Mouse (Mus musculus) lung, embryonic 14.5 days (tissue): ENCODE data around the gene Mettl9. TPM values are rescaled to one million over a fixed set of nuclear protein-coding genes. Genes with fewer than 3 reads are reported as not detected.

Source experiments
- ATAC-seq: fragments of 200-750 bp; cut with Nextera tagmentation; 2 replicates; pipeline ENCODE4 v1.8.0; 2017; ENCODE audit warnings: mild to moderate bottlenecking, moderate TSS enrichment, moderate library complexity; ENCODE audit not compliant: insufficient read depth
- DNase-seq: peaks from one replicate; pipeline ENCODE4 v3.0.0-alpha.2; 2015
- H3K27ac ChIP-seq: fragments of 300-500 bp; sonication (generic); 2 replicates; pipeline ENCODE4 v1.5.1; 2014; ENCODE audit warnings: low read depth, mild to moderate bottlenecking, moderate library complexity
- H3K27me3 ChIP-seq: fragments of 300-500 bp; sonication (generic); 2 replicates; pipeline ENCODE4 v1.6.1; 2014; ENCODE audit warnings: low read length, control low read depth; ENCODE audit not compliant: insufficient read depth
- H3K36me3 ChIP-seq: fragments of 300-500 bp; sonication (generic); 2 replicates; pipeline ENCODE4 v1.6.1; 2014; ENCODE audit warnings: control low read depth; ENCODE audit not compliant: insufficient read depth
- H3K4me1 ChIP-seq: fragments of 300-500 bp; sonication (generic); 2 replicates; pipeline ENCODE4 v1.6.1; 2014; ENCODE audit warnings: antibody characterized with exemption, control low read depth; ENCODE audit not compliant: insufficient read depth
- H3K4me2 ChIP-seq: fragments of 300-500 bp; sonication (generic); 2 replicates; pipeline ENCODE4 v1.6.1; 2014; ENCODE audit warnings: mild to moderate bottlenecking
- H3K4me3 ChIP-seq: fragments of 300-500 bp; sonication (generic); 2 replicates; pipeline ENCODE4 v1.5.1; 2014; ENCODE audit warnings: low read depth, low read length
- H3K9ac ChIP-seq: fragments of 300-500 bp; sonication (generic); 2 replicates; pipeline ENCODE4 v1.6.1; 2014
- H3K9me3 ChIP-seq: fragments of 300-500 bp; sonication (generic); 2 replicates; pipeline ENCODE4 v1.6.1; 2016; ENCODE audit warnings: low read depth, low read length, control low read depth
- CTCF ChIP-seq: IDR thresholded peaks from 2 replicates; pipeline ENCODE4 v1.5.1; 2016; ENCODE audit warnings: antibody characterized with exemption, low read depth
- WGBS: fragments of 180-500 bp; shearing (Covaris S2); extraction: QIAGEN DNeasy Blood & Tissue Kit; methylation state at CpG from one replicate; pipeline ENCODE4 v1.1.7; 2014; 5-methylcytosine and 5-hydroxymethylcytosine counted together
- polyA plus RNA-seq: library from polyadenylated mRNA; unstranded; fragments of >200 nt; fragmentation: Nextera tagmentation; extraction: Ambion mirVana; gene quantifications from 2 replicates; pipeline ENCODE4 v1.2.1, GENCODE M21; 2014

Mettl9 gene
- polyA plus RNA-seq, 1 experiment from 2014 or later = 166 TPM

DNA sequence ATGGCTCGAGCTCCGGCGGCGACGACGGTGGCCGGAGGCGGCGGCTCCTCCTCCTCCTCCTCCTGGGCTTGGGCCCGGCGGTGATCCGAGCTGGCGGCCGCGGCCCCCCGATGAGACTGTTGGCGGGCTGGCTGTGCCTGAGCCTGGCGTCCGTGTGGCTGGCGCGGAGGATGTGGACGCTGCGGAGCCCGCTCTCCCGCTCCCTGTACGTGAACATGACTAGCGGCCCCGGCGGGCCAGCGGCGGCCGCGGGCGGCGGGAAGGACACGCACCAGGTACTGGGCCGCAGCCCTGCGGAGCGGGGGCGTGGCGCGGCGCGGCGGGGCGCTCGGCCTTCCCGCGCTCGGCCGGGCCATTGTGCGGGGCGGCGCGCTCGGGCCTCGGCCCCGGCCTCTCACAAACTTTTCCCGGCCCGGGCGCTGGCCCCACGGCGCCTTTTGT, 476 bp downstream of the Mettl9 start:
- H3K4me3 ChIP-seq = peak overlapping the region; percentile 96
- DNase-seq = peak; percentile 63
- under 1% methylated on average over 51 of the region's 63 CpGs for WGBS

DNA sequence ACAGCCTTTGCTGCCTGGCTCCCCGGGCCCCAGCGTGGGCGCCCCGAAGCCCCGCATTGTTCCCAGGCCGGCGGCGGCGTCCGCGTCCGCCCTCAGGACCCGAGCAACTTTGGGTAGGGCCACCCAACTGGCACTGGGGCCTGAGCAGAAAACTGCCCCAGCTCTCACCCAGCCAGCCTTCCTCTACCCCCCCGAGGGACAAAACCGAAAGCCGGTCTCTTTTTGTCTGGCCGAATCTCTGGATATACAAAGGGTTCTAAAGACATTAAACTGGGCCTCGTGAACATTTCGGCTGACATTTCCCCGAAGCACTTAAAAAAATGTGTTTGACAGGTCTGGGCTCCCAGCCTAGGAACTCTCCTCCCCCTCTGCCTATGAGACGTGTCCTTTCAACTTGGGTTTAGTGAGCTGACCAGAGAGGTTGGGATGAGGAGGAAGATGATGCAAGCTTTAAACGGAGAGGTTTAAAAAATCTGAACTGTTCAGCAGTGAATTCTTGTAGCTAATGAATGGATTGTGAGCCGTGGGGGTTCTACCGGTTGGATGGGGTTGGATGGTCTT, 996 bp downstream of the Mettl9 start:
- peak overlapping the region; percentile 96 for H3K4me3 ChIP-seq
- 0 out of 2 replicates have a peak, but pooled peaks cover 3% of the 10 kb centered on the region for H3K4me1 ChIP-seq
- DNase-seq (peak; percentile 77), ATAC-seq (peak; percentile 33)
- peak overlapping the region; percentile 97 for H3K27ac ChIP-seq
- WGBS = under 1% methylated on average over 24 of the region's 24 CpGs
- peak overlapping the region; percentile 99 for H3K9ac ChIP-seq
- H3K9me3 ChIP-seq = no peaks in the 10 kb centered on the region
- H3K4me2 ChIP-seq = peak overlapping the region; percentile 73
- H3K36me3 ChIP-seq = no peaks in the 10 kb centered on the region
- no peak for TF ChIP-seq CTCF
- no peaks in the 10 kb centered on the region for H3K27me3 ChIP-seq

More for the DNA sequence above, 476 bp downstream of the Mettl9 start:
- H3K4me1 ChIP-seq = 0 out of 2 replicates have a peak, but pooled peaks cover 3% of the 10 kb centered on the region
- H3K36me3 ChIP-seq = no peaks in the 10 kb centered on the region
- no peaks in the 10 kb centered on the region for H3K9me3 ChIP-seq
- H3K4me2 ChIP-seq = peak overlapping the region; percentile 73
- H3K27ac ChIP-seq = peak overlapping the region; percentile 97
- TF ChIP-seq CTCF = no peak
- peak overlapping the region; percentile 99 for H3K9ac ChIP-seq
- peak; percentile 81 for ATAC-seq
- H3K27me3 ChIP-seq = no peaks in the 10 kb centered on the region

DNA sequence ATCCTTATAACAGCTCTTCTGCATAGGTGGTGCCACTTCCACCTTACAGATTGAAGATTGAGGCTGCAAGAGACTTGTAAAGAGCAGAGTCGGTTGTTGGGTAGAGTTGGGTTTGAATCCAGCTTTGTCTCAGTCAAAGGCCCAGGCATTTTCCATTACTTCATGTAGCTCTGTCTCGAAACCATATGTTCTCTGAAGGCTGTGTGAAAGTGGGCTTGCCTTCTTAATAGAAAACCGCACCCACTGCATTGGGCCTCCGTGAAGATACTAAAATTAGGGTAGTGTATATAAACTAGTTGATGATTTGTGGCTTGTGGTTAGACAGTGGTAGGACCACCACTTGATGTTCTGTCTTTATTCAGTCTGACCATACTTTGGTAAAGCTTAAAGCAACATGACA, 6.3 kb downstream of the Mettl9 start:
- DNase-seq (no peak), ATAC-seq (no peak)
- peaks cover 5% of the 10 kb centered on the region; the same call in 1 of the 2 replicates for H3K4me1 ChIP-seq

DNA sequence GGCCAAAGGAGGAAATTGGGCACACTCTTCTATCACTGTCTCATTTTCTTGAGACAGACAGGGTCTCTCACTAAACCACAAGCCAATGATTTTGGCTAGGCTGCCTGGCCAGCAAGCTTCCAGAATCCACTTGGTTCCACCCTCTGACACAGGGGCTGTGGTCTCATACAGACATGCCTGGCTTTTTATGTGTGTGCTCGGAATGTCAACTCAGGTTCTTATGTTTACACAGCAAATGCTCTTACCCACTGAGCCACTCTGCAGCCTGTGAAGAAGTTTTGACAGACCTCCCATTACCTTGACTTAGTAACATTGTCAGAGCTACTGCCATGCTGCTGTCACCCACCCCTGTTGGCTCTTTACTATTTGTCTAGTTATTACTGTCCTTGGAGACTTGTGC, 7.7 kb downstream of the Mettl9 start:
- ATAC-seq (peak; percentile 79), DNase-seq (peak; percentile 31)
- Histone ChIP-seq H3K27ac (no peak overlapping the region), H3K9ac (no peak overlapping the region), H3K4me1 (peaks cover 3% of the 10 kb centered on the region; the same call in 1 of the 2 replicates), H3K27me3 (no peaks in the 10 kb centered on the region), H3K4me3 (no peak overlapping the region), H3K9me3 (no peaks in the 10 kb centered on the region), H3K36me3 (no peaks in the 10 kb centered on the region), H3K4me2 (no peak overlapping the region)
- TF ChIP-seq CTCF = no peak
- WGBS = 52% methylated on average over 1 of the region's 1 CpGs

More for the DNA sequence above, 6.3 kb downstream of the Mettl9 start:
- no peak overlapping the region for H3K27ac ChIP-seq
- no peaks in the 10 kb centered on the region for H3K9me3 ChIP-seq
- H3K36me3 ChIP-seq = no peaks in the 10 kb centered on the region
- no peak overlapping the region for H3K9ac ChIP-seq
- TF ChIP-seq CTCF = no peak
- H3K4me2 ChIP-seq = no peak overlapping the region
- WGBS = 84% methylated on average over 4 of the region's 4 CpGs
- H3K4me3 ChIP-seq = no peak overlapping the region
- H3K27me3 ChIP-seq = no peaks in the 10 kb centered on the region

DNA sequence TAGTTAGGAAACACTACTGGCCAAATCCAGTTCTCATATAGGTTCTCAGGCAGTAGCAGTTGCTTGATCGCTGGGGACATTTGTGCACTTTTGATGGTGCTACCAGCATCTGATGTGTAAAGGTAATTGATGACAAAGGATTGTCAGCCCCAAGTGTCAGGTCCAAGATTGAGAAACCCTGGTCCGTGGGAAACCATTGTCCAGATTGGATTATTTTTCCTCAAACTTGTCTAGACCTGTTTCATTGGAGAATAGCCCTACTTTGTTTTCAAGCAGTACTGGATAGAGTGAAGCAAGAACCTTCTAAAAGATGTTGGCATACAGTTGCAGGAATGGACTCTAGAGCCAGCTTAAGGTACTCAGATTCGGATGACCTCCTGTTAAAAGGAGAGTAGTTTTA, 8.8 kb downstream of the Mettl9 start:
- Histone ChIP-seq H3K27ac (no peak overlapping the region), H3K4me1 (peaks cover 3% of the 10 kb centered on the region; the same call in 1 of the 2 replicates), H3K4me2 (no peak overlapping the region), H3K9me3 (no peaks in the 10 kb centered on the region), H3K4me3 (no peak overlapping the region), H3K27me3 (no peaks in the 10 kb centered on the region), H3K36me3 (no peaks in the 10 kb centered on the region), H3K9ac (no peak overlapping the region)
- DNase-seq (no peak), ATAC-seq (no peak)
- WGBS = 94% methylated on average over 3 of the region's 3 CpGs
- no peak for TF ChIP-seq CTCF

DNA sequence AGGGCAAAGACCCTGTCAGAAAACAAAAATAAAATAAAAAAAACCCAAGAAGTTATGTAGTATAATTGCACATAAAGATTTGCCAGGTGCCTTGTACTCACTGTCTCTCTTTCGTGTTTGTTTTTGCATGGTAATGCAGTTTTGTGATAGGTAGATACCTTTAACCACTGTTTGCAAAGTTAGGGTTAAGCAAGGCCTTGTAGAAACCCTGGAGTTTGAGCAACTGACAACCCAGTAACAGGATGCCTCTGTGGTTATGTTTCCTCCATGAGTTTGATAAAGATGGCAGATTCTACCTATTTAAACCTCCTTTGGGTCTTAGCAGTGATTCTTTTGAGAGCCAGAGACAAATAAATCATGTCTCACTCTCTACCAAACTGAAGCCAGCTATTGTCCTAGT, 9.3 kb downstream of the Mettl9 start:
- H3K9ac ChIP-seq = no peak overlapping the region
- WGBS = 95% methylated on average over 1 of the region's 1 CpGs
- H3K27ac ChIP-seq = no peak overlapping the region
- TF ChIP-seq CTCF = no peak
- peaks cover 3% of the 10 kb centered on the region; the same call in 1 of the 2 replicates for H3K4me1 ChIP-seq
- no peak for ATAC-seq
- no peak overlapping the region for H3K4me2 ChIP-seq
- H3K36me3 ChIP-seq = 0 out of 2 replicates have a peak, but pooled peaks cover 3% of the 10 kb centered on the region
- H3K27me3 ChIP-seq = no peaks in the 10 kb centered on the region
- no peak for DNase-seq
- H3K9me3 ChIP-seq = no peaks in the 10 kb centered on the region
- no peak overlapping the region for H3K4me3 ChIP-seq

DNA sequence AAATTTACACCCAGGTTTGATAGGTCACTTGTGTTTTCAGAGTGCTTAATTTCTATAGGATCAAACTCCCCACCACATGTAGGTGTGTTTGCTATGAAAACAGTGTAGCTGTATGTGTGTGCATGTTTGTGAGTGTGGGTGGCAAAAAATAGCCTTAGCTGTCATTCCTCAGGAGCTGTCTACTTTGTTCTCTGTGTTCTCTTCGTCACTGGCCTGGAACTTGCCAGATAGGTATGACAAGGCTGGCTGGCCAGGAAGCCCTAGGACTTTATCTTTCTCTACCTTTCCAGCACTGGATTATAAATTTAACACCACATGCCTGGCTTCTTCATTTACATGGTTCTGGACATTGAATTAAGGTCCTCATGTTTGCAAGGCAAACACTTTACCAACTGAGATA, 10.0 kb downstream of the Mettl9 start:
- no peak for ATAC-seq
- H3K27me3 ChIP-seq = no peaks in the 10 kb centered on the region
- no peak overlapping the region for H3K27ac ChIP-seq
- peaks cover 3% of the 10 kb centered on the region; the same call in 1 of the 2 replicates for H3K4me1 ChIP-seq
- TF ChIP-seq CTCF = no peak
- WGBS = 83% methylated on average over 1 of the region's 1 CpGs
- peaks cover 7% of the 10 kb centered on the region; the same call in 1 of the 2 replicates for H3K36me3 ChIP-seq
- no peaks in the 10 kb centered on the region for H3K9me3 ChIP-seq
- no peak overlapping the region for H3K4me2 ChIP-seq
- no peak overlapping the region for H3K4me3 ChIP-seq
- H3K9ac ChIP-seq = no peak overlapping the region
- DNase-seq = no peak
